Mouse (Mus musculus): ENCODE data around the gene Cenpj.

The Cenpj gene

DNA sequence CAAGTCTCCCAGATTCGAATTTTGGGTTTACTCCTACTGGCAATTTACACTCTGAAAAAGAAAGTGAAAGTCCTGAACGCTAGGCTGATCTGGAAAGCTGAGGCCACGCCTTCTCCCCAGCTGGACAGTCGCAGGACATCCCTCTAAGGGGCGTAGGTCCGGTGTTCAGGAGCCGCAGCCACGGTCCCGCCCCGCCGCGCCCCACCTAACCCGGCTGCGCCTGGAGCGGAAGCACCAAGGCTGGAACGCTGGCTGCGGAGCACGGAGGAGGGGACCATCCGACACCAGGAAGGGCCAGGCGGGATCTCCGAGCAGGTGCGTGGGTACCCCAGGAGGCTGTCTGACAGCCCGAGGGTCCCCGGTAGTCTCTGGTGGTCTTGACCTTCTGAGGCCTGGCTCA, at the start of gene Cenpj, which contains the start of gene Parp4:
Gene Cenpj (minus strand): TSS at position 10 of the 400 bp plus-strand sequence.
Gene Parp4 (plus strand): TSS at position 204 of the 400 bp plus-strand sequence.
- peak; percentile 25 for DNase-seq (ENCODE audit: low spot score in 2 of 2)

GRCm38 (mm10) chr14:56620425-56620824, 45.2 kb upstream of the Cenpj start:
- no peak for DNase-seq (ENCODE audit: low spot score in 2 of 2)

- DNase-seq (ENCODE audit: low spot score in 2 of 2), result no peak
Observed at GRCm38 (mm10) chr14:56617470-56617869, 42.2 kb upstream of the Cenpj start.

DNA sequence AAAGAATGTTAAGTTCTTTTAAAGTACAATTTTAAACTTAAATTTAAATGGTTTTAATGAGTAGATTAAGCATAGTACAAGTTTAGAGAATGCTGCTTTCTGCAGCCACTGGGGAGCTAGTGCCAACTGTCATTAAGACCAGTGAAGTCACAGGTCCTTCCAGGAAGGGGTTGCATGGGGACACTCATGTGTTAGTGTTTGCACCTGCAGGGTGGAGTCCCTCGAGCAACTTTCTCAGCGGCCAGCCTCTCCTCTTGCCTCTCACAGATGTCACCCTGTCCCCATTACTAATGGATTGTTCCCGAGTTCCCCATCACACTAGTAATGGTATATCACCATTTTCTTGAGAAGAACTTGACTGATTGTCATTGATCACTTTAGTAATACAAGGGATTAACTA, 38.0 kb upstream of the Cenpj start:
- DNase-seq (ENCODE audit: low spot score in 2 of 2), result no peak

DNA sequence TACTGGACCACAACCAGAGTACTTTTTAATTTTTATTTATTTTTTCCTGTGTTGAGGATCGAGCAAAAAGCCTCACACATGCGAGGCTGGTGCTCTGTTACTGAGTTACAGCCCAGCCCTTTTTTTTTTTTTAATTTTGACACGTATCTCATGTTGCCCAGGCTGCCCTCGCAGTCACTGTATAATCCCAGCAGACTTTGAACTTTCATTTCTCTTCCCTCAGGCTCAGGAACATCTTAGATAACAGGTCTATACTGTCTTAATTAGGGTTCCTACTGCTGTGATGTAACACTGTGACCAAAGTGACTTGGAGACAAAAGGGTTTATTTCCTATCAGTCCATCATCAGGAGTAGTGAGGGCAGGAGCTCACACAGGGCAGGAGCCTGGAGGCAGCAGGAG, 29.9 kb upstream of the Cenpj start:
- DNase-seq (ENCODE audit: low spot score in 2 of 2), result no peak

DNA sequence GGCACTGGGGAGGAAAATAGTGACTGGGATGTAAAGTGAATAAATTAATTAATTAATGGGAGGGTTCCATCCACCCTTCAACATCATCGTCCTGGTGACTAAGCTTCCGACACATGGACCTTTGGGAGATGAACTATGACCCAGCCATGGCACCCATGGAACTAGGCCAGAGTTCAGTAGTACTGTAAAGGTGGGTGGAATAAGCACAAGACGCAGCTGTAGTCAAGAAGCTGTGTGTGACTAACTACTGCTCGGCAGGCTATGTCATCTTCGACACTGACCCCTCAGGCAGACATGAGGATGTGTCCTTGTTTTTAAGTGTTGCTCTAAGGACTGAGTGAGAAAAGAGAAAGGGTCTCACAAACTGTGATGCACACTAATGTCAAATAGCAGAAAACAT, 29.2 kb upstream of the Cenpj start:
- DNase-seq (ENCODE audit: low spot score in 2 of 2), result no peak

DNA sequence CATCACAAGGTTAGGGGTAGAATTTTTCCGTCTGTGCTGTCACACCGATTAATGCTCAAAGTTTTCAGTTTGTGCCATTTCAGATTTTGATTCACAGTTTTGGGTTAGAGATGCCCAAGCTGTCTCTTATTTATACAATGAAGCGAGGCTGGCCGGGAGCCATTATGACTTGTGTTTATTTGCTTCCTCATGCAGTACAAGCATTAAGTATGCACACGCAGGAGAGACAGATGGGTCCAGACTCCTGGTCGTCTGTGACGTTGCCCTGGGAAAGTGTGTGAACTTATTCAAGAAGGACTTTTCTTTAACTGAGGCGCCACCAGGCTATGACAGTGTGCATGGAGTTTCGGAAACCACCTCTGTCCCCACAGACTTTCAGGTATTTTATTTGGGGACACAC, 26.8 kb upstream of the Cenpj start:
- no peak for DNase-seq (ENCODE audit: low spot score in 2 of 2)

GRCm38 (mm10) chr14:56598759-56599158, 23.5 kb upstream of the Cenpj start:
- no peak for DNase-seq (ENCODE audit: low spot score in 2 of 2)

DNA sequence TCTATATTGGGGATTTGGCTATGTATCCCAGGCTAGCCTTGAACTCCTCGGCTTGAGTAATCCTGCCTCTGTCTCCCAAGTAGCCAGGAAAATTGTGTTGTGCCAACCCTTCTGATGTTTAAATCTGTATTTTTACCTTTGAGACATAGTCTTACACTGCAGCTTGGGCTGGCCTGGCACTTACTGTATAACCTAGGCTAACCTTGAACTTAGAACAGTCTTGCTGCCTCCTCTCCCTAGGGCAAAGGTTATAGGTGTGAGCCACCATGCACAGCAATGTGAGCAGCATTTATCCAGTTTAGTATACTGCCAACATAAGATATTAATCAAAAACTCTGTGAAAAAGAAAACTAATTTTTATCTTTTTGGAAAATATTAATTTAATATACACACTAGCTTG, 19.6 kb upstream of the Cenpj start:
- DNase-seq (ENCODE audit: low spot score in 2 of 2), result no peak

- no peak for DNase-seq (ENCODE audit: low spot score in 2 of 2)
Observed at GRCm38 (mm10) chr14:56592191-56592590, 17.0 kb upstream of the Cenpj start.

- no peak for DNase-seq (ENCODE audit: low spot score in 2 of 2)
Observed at GRCm38 (mm10) chr14:56582294-56582693, 7.1 kb upstream of the Cenpj start.

DNA sequence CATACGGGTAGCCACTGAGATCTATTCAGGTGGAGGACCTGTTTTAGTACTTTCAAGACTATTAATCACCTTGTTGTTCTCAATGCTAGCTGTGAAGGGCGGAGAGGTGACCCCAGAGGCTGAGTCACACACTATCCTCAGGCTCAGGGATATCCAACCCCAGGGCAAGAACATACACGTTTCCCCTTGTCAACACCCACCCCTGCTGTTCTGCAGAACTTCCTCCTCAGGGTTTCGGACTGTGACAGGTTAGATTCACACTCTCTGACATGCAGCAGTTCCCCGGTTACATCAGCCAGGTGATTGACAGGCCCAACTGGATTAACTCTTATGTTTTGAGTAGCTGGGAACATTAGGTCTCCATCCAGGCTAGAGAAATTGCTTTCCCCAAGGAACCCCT, 5.9 kb upstream of the Cenpj start:
- no peak for DNase-seq (ENCODE audit: low spot score in 2 of 2)

DNA sequence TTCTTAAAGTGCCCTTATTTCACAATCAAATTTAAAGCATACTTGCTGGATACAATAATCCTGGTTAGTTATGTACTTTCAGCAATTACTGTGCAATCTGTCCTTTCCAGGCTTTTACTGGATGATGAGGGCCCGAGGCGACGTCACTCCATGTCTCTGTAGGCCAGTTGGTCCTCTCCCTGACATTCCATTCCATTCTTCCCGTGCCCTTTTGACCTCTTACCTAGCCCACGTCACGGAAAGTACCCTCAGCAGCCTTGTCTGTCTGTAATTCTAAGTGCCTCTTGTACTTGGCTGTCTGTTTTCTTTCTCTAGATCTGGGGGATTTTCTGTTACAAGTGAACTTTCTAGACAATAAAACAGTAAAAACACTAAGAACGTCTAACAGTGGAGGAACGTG, 3.8 kb upstream of the Cenpj start:
- no peak for DNase-seq (ENCODE audit: low spot score in 2 of 2)

- DNase-seq (ENCODE audit: low spot score in 2 of 2), result no peak
Observed at GRCm38 (mm10) chr14:56575969-56576901, 1.0 kb upstream of the Cenpj start.

DNA sequence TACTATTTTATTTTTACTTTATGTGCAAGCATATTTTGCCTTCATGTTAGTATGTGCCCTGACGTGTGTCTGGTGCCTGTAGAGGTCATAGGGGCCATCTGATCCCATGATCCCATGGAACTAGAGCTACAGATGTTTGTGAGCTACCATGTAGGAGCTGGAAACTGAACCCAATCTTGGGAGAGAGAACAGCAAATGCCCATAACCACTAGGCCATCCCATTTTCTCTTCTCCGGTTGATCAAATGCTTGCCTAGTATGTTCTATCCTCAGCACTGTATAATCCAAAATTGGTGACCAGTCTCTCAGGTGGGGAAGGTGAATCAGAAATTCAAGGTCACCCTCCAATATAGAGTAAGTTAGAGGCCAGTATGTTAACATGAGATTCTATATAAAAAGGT, 2.7 kb downstream of the Cenpj start:
- no peak for DNase-seq (ENCODE audit: low spot score in 2 of 2)

DNA sequence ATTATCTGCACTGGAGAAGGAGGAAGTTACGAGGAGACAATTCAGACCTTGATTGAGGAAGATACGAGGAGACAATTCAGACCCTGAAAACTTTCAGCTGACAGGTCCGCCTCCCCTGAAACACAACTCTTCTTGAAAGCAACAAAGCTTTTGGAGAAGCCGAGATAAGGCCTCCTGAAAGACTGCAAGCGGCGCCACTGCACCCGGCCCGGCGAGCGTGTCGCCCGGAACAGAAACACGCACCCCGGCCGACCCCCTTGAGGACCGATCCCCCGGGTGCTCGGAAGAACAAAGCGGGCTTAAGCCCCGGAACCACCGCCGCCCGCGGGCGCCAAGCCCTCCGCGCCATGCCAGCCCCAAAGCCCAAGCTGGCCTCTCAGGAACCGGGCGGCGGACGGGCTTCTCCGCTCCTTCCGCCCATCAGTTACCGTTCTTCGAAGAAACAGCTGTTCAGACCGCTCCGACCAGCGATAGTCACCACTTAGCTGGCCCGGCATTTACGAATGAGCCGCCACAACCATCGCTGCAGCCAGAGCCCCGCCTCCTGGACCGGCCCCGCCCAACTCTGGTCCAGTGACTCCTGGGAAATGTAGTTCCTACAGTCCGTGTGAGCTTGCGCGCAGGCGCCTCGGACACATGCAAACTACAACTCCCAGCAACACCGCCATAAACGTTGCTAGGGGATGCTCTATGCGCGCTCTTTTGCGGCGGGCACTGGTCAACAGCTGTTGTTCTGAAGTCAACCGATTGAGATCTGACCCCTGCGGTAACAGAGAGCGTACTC, 3.7 kb downstream of the Cenpj start:
- peak; percentile 79 to 88 for DNase-seq (ENCODE audit: low spot score in 2 of 2)

DNA sequence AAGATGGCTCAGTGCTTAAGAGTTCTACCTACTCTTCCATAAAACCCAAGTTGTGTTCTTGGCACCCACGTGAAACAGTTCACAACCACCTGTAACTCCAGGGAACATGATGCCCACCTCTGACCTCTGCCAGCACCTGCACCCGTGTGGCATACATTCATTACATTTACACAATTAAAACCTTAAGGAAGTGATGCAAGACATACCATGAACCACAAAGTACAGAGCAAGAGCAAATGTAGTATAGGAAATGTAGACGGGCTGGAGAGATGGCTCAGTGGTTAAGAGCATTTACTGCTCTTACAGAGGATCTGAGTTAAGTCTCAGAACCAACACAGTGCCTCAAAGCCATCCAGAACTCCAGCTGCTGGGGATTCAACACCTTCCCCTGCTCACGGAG, 6.2 kb downstream of the Cenpj start:
- no peak for DNase-seq (ENCODE audit: low spot score in 2 of 2)

DNA sequence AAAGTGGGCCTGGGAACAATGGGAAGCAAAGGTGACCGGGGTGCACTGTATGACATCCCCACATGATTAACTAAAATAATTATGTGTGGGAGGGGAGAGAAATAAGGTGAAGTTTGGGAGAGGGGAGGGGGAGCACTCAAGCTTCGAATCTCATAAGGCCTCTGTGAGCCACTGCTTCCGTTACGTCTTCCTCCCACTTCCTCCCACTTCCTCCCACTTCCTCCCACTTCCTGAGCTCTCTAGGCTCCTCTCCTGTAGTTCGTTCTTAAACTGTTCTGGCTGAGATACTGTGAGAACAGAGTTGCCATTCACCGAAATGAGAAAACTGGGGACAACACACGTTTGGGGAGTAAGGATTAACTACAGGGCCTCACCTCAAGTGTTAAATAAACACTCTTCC, 7.7 kb downstream of the Cenpj start:
- no peak for DNase-seq (ENCODE audit: low spot score in 2 of 2)

DNA sequence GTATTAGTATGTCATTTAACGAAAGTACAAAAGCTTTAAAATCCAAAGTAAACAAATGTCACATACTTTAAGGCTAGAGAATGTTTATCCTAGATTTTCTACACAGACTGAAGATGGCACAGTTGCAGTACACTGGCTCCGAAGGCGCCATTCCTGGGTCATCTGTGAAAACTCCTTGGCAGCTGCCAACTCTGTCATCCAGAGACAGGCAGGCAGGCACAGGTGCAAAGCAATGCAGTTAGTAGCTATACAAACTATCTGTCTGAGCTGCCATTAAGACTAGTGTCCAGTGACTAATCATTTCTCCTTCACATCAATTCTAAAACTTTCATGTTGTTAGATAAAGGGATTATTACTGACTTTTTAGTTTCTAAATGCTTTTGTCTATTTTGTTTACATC, 16.1 kb downstream of the Cenpj start:
- DNase-seq (ENCODE audit: low spot score in 2 of 2), result no peak

GRCm38 (mm10) chr14:56554716-56555115, 20.5 kb downstream of the Cenpj start:
- DNase-seq (ENCODE audit: low spot score in 2 of 2), result no peak

DNA sequence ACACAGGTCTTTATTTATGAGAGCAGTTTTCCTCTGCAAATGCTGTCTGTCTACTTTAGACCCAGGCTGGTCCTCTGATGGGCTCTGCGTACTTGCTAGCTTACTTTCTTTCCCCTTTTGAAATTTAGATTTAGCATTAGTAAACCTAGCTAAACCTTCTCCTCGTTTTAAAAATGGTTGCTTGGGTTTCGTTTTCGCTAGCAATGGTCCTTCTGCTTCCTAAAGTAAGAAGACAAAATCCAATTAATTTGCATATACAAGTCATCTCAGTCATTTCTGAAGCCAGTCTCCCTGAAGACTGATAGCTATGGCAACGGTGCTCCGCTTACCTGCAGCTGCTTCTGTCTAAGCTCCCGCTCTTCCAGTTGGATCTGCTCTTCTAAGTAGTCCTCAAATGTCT, 21.9 kb downstream of the Cenpj start:
- DNase-seq (ENCODE audit: low spot score in 2 of 2), result no peak

DNA sequence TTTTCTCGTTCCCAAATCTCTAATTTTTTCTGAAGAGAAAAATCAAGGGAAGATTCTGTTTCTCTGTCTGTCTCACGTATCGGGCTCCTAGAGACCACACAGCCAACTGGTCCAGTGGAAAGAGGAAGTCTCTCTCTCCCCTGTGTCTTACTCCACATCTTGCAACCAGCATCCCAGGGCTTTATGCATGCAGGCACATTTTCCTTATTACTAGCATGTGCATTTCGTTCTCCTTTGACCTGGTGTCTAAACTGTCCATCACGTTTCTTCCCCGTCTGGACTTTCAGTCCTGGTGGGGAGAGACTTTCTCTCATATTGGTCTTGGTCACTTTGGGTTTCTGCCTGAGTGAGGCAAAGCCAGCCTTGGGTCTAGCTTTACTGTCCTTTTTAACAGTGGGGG, 22.3 kb downstream of the Cenpj start:
- DNase-seq (ENCODE audit: low spot score in 2 of 2), result no peak

- DNase-seq (ENCODE audit: low spot score in 2 of 2), result no peak
Observed at GRCm38 (mm10) chr14:56550960-56551359, 24.3 kb downstream of the Cenpj start.

All from frontal cortex, postnatal 25 days (tissue).